Mouse (Mus musculus) right cerebral cortex, postnatal 14 days (tissue): ENCODE measurements around the gene Lrrtm3.

Experiments
- DNase-seq: peaks from one replicate; pipeline ENCODE4 v3.0.0; 2022

Lrrtm3 gene

GRCm38 (mm10) chr10:64041218-64041617 is 48.9 kb downstream of the Lrrtm3 start:
- no peak for DNase-seq

- no peak for DNase-seq
Observed at GRCm38 (mm10) chr10:64039760-64040535, 50.1 kb downstream of the Lrrtm3 start.

GRCm38 (mm10) chr10:64030901-64031300 is 59.2 kb downstream of the Lrrtm3 start:
- no peak for DNase-seq

DNA sequence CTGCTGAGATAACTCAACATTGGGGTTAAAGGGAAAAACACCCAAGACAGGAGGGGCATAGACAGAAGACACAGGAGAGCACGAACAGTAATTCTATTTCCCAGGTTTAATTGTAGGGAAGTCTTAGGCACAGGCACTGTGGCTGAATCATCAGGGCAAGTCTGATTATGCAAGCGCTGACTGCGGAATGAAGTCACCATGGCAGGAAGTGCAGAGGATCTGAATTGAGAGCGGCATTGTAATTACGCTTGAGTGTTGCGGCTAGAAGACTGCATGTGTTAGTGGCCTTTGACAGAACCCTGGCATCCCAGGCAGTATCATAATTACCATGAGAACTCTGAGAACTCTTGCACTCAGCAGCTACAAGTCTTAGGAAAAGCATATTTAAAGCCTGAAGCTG is 66.7 kb downstream of the Lrrtm3 start:
- DNase-seq, result no peak

GRCm38 (mm10) chr10:64020347-64020746 is 69.7 kb downstream of the Lrrtm3 start:
- no peak for DNase-seq

GRCm38 (mm10) chr10:64001996-64002395 is 88.1 kb downstream of the Lrrtm3 start:
- no peak for DNase-seq

DNA sequence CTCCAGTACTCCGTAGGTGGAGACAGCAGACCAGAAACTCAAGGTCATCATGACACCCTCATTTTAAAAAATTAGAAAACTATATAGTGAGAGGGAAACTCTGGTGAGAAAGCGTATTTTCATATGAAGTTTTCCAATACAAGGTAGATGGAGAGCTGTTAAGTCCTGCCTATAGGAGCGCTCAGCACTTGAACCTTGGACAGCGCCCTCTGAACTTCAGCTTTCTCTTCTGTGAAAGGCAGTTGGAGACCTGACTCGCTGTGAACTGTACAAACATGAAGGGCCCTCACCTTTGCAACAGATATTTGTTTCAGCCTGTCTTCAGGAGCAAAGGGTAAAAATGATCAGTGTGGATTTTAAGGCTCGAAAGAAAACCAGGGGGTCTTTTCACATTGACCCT is 88.5 kb downstream of the Lrrtm3 start:
- no peak for DNase-seq

- DNase-seq, result no peak
Observed at GRCm38 (mm10) chr10:63994251-63994650, 95.8 kb downstream of the Lrrtm3 start.

DNA sequence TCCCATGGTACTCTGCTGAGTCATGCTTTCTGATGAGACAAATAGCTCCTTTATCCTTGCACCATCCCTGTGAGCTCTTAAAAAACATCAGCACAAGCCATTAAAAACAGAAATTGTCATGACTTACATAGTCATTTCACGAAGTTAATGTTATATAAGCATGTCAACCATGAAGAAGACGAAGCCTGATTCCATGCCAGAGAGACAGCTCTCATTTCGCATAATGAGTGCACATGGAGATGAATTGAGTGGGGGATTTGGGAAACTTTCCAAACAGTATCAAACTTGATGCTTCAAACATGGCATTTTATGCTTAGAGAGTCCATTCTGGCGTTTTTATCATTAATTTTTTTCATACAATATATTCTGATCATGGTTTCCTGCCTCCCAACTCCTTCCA is 104.5 kb downstream of the Lrrtm3 start:
- DNase-seq, result no peak

- DNase-seq, result no peak
Observed at GRCm38 (mm10) chr10:63979410-63979809, 110.7 kb downstream of the Lrrtm3 start.

GRCm38 (mm10) chr10:63978969-63979368 is 111.1 kb downstream of the Lrrtm3 start:
- no peak for DNase-seq

DNA sequence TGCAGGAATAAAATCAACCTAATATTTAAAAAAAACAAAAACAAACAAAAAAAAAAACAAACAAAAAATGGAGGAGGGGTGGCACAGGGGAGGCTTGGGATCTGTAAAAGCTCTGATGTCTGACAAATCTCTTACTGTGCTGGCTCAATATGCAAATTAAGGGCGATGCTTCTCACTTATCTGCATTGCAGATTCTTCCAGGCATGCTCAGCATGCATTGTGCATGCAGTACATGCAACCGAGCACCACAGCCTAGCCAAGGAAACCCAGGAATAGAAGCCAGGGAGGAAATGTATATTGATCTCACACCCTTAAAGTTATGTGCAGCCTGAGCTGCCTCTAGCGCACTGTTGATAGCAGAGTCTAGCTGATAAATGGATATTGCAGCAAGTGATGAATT is 111.5 kb downstream of the Lrrtm3 start:
- DNase-seq, result no peak

- no peak for DNase-seq
Observed at GRCm38 (mm10) chr10:63978101-63978500, 112.0 kb downstream of the Lrrtm3 start.

- no peak for DNase-seq
Observed at GRCm38 (mm10) chr10:63972300-63972699, 117.8 kb downstream of the Lrrtm3 start.

GRCm38 (mm10) chr10:63954308-63954930 is 135.7 kb downstream of the Lrrtm3 start:
- no peak for DNase-seq

GRCm38 (mm10) chr10:63951481-63951880 is 138.6 kb downstream of the Lrrtm3 start:
- DNase-seq, result no peak

DNA sequence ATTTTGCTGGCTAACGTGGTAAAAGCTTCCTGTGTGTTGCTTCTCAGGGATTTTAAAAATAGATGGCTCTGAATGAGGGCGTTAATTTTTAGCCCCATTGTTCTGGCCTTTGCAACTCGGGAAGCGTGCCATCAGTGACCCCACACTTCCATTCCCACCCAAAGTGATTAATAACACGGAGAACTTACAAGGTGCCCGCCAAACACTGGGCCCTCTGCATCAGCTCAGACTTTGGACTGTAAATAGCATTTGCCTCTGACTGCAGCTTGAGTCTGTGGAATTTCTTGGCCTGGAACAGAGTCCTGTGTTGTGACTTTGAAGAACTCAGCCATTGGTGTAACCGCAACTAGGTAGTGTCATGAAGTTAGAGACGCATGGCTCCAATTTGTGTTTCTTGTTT is 139.2 kb downstream of the Lrrtm3 start:
- no peak for DNase-seq

- DNase-seq, result peak; percentile 14
Observed at GRCm38 (mm10) chr10:63947266-63947665, 142.8 kb downstream of the Lrrtm3 start.

GRCm38 (mm10) chr10:63945534-63945933 is 144.5 kb downstream of the Lrrtm3 start:
- DNase-seq, result no peak

- no peak for DNase-seq
Observed at GRCm38 (mm10) chr10:63933946-63934345, 156.1 kb downstream of the Lrrtm3 start.

DNA sequence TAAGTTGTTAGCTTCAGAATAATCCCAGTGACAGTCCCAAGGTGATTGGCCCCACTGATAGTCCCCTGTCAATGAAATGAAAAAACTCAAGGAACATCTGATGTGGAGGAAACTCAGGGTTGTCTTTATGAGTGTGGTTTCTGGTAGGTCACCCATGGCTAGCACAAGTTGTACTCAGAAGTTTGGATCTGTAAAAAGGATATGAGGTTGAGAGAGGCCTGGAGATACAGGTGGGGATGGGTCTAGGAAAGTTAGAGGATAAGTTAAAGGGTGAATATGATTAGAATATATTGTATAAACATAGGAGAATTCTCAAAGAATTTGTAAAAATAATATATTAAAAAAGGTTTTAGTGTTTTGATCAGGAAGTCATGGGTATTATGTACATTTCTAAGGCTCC is 162.7 kb downstream of the Lrrtm3 start, which contains the start of gene Gm10118:
Gene Gm10118 (minus strand): TSS at position 101 of the 400 bp plus-strand sequence.
- no peak for DNase-seq

GRCm38 (mm10) chr10:63908878-63909277 is 181.2 kb downstream of the Lrrtm3 start:
- DNase-seq, result no peak

DNA sequence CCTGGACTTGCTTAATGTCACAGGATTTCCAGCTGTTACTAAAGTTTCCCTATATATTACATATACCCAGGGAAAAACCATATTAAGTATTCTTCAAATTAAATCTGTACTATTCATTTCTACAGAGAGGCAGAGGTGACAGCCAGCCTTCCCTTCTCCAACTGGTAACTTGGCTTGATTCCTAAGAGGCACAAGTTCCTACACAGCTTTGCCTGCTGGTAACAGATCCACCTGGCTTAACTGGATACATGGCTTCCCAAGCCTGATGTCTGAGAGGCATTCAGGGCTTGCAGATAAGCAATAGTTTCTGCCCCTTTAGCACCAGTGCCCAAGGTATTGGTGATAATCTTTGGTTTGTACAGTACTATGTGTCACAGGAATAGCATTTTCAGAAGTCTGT is 190.2 kb downstream of the Lrrtm3 start:
- DNase-seq, result no peak

DNA sequence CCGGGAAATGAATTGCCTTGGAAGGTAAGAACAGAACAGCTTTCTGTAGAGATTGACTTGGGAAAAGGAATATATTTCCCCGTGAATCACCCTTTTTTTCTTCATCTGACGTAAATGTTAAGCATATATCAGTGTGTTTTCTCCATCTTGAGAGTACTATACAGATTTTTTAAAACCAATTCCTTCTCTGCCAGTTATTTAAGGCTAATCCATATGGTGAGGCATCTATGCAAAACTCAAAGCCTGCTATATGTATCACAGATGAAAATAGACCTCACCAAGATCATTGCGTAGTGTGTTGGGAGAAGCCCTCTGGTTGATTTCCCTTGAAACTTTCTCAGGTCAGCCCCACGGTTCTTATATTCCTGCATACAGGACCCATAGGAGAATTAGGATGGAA is 195.5 kb downstream of the Lrrtm3 start:
- DNase-seq, result no peak
